Mouse (Mus musculus): ENCODE measurements around the gene Swap70. TPM values are rescaled to one million over a fixed set of nuclear protein-coding genes. Genes with fewer than 3 reads are reported as not detected.

Swap70 gene
- total and polyA plus RNA-seq, 2 experiments = 2.8 to 9.7 TPM

DNA sequence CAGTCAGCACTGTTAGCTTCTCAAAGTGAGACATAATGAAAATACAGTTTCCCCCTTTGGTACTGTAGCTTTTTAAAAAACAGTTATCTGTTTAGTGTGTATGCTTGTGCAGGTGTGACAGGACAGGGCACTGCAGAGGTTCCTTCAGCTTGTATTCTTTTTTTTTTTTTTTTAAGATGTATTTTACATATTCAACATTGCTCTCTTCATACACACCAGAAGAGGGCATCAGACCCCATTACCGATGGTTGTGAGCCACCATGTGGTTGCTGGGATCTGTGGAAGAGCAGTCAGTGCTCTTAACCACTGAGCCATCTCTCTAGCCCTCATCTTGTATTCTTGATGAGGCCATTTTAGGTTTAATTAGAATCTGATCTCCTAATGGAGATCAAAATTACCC lies 103.3 kb downstream of the Swap70 start:
- no peak overlapping the region for H3K9ac ChIP-seq (ENCODE audit: low read depth, low read length)
- H3K27ac ChIP-seq (replicated peaks; ENCODE audit: insufficient read depth, low read depth, low read length) = no peak overlapping the region
- H3K4me3 ChIP-seq (ENCODE audit: insufficient read depth, low read depth, low read length) = no peak overlapping the region
- no peaks in the 10 kb centered on the region for H3K27me3 ChIP-seq (ENCODE audit: control insufficient read depth, insufficient read depth, low read length)
- no peaks in the 10 kb centered on the region for H3K4me1 ChIP-seq (ENCODE audit: control insufficient read depth, insufficient read depth, low read length)
- 100% methylated on average over 1 of the region's 1 CpGs for WGBS
- H3K36me3 ChIP-seq (ENCODE audit: control insufficient read depth, insufficient read depth, low read length) = peaks cover 36% of the 10 kb centered on the region
- no peak for DNase-seq (ENCODE audit: extremely low read depth, low read depth, low spot score)
- TF ChIP-seq CTCF (IDR thresholded peaks at IDR 0.05; ENCODE audit: low read depth, low read length) = no peak
- TF ChIP-seq POLR2A (IDR thresholded peaks at IDR 0.05; ENCODE audit: extremely low read depth, insufficient read depth, low read length) = no peak
- no peaks in the 10 kb centered on the region for H3K79me2 ChIP-seq (ENCODE audit: control insufficient read depth, insufficient read depth, low read length)

DNA sequence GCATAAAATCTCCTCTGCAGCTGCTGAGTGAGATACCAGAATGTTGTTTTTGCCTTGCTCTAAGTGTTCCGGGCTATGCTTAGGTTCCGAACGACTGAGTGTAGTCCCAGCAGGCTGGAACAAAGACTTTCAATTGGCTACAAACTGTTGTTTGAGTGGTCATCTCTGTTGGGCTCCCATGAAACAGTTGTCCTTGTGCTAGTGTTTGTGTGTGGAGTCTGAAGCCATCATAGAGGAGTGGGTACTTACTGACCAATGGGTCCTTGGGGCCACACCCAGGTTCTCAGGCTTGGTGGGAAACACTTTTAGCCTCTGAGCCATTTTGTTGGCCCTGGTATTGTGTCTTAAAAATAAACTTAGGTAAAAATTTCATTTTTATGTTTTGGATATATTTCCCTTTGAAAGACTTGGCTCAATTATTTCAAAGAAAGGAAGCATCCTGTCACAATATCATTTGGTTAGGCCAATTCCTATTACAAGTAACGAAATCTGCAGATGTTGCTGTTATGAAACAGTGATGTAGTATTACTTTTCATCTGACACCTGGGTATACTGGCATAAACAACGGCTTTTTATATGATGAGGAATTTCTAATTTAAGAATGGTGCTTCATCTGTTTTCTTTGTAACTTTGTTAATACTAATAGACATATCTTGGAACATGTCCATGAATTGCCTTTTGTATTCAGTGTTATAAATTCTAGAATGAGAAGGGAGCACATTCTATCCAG lies 104.0 kb downstream of the Swap70 start:
- Histone ChIP-seq H3K79me2 (ENCODE audit: control insufficient read depth, insufficient read depth, low read length) (no peaks in the 10 kb centered on the region), H3K4me3 (ENCODE audit: insufficient read depth, low read depth, low read length) (no peak overlapping the region), H3K27me3 (ENCODE audit: control insufficient read depth, insufficient read depth, low read length) (no peaks in the 10 kb centered on the region), H3K36me3 (ENCODE audit: control insufficient read depth, insufficient read depth, low read length) (peaks cover 35% of the 10 kb centered on the region), H3K9ac (ENCODE audit: low read depth, low read length) (no peak overlapping the region), H3K4me1 (ENCODE audit: control insufficient read depth, insufficient read depth, low read length) (no peaks in the 10 kb centered on the region), H3K27ac (replicated peaks; ENCODE audit: insufficient read depth, low read depth, low read length) (no peak overlapping the region)
- TF ChIP-seq CTCF (IDR thresholded peaks at IDR 0.05; ENCODE audit: low read depth, low read length) = no peak
- no peak for TF ChIP-seq POLR2A (IDR thresholded peaks at IDR 0.05; ENCODE audit: extremely low read depth, insufficient read depth, low read length)
- DNase-seq (ENCODE audit: extremely low read depth, low read depth, low spot score) = no peak
- WGBS = 93% methylated on average over 5 of the region's 5 CpGs

Other genes starting within 250 kb of the Swap70 start
- 42.9 and 43.1 TPM in 2 replicates for gene Tmem41b, start 234.8 kb upstream of the Swap70 start, total RNA-seq (2014; rRNA removed)
- gene Tmem41b, start 234.8 kb upstream of the Swap70 start, polyA plus RNA-seq (2012; rRNA removed) = 21.1 and 21.6 TPM in 2 replicates
- 59.8 and 65.7 TPM in 2 replicates for gene Ipo7, start 203.4 kb upstream of the Swap70 start, total RNA-seq (2014; rRNA removed)
- 12.8 and 14.8 TPM in 2 replicates for gene Ipo7, start 203.4 kb upstream of the Swap70 start, polyA plus RNA-seq (2012; rRNA removed)
- 6.5 and 7.3 TPM in 2 replicates for gene Zfp143, start 160.5 kb upstream of the Swap70 start, total RNA-seq (2014; rRNA removed)
- gene Zfp143, start 160.5 kb upstream of the Swap70 start, polyA plus RNA-seq (2012; rRNA removed) = 3.7 and 6.6 TPM in 2 replicates
- gene Wee1, start 99.7 kb upstream of the Swap70 start, total RNA-seq (2014; rRNA removed) = 4.1 and 5.3 TPM in 2 replicates
- 0.40 and 0.51 TPM in 2 replicates for gene Wee1, start 99.7 kb upstream of the Swap70 start, polyA plus RNA-seq (2012; rRNA removed)

All from liver, adult 2 months (tissue).